Mouse (Mus musculus) neural tube, embryonic 13.5 days (tissue): Measurements from ENCODE around the gene Cdhr4. TPM values are rescaled to one million over a fixed set of nuclear protein-coding genes. Genes with fewer than 3 reads are reported as not detected.
A peak's percentile ranks its signal among the peaks of the same experiment; 100 is the strongest.

Experiments used
- ATAC-seq: fragments of 200-750 bp; cut with Nextera tagmentation; 2 replicates; pipeline ENCODE4 v1.8.0; 2017; ENCODE audit warnings: low read depth, mild to moderate bottlenecking, moderate TSS enrichment, moderate library complexity
- H3K27ac ChIP-seq: fragments of 300-500 bp; sonication (generic); replicated peaks from 2 replicates; pipeline ENCODE4 v1.5.1; 2015; ENCODE audit warnings: moderate library complexity, mild to moderate bottlenecking, inconsistent platforms
- H3K27me3 ChIP-seq: fragments of 300-500 bp; sonication (generic); 2 replicates; pipeline ENCODE4 v1.6.1; 2015; ENCODE audit warnings: mild to moderate bottlenecking, inconsistent platforms
- H3K36me3 ChIP-seq: fragments of 300-500 bp; sonication (generic); 2 replicates; pipeline ENCODE4 v1.6.1; 2015; ENCODE audit warnings: mild to moderate bottlenecking, inconsistent platforms
- H3K4me1 ChIP-seq: fragments of 300-500 bp; sonication (generic); replicated peaks from 2 replicates; pipeline ENCODE4 v1.6.1; 2015; ENCODE audit warnings: inconsistent platforms
- H3K4me2 ChIP-seq: fragments of 300-500 bp; sonication (generic); 2 replicates; pipeline ENCODE4 v1.6.1; 2015; ENCODE audit warnings: inconsistent platforms, mild to moderate bottlenecking, moderate library complexity
- H3K4me3 ChIP-seq: fragments of 300-500 bp; sonication (generic); 2 replicates; pipeline ENCODE4 v1.5.1; 2015; ENCODE audit warnings: mild to moderate bottlenecking, inconsistent platforms
- H3K9ac ChIP-seq: fragments of 300-500 bp; sonication (generic); 2 replicates; pipeline ENCODE4 v1.6.1; 2015; ENCODE audit warnings: moderate library complexity, mild to moderate bottlenecking, inconsistent platforms
- H3K9me3 ChIP-seq: fragments of 300-500 bp; sonication (generic); 2 replicates; pipeline ENCODE4 v1.6.1; 2016; ENCODE audit warnings: inconsistent platforms
- WGBS: fragments of 180-500 bp; shearing (Covaris S2); methylation state at CpG from one replicate; pipeline ENCODE4 v1.1.7; 2015; 5-methylcytosine and 5-hydroxymethylcytosine counted together
- polyA plus RNA-seq: library from polyadenylated mRNA; unstranded; fragments of >200 nt; fragmentation: Nextera tagmentation; extraction: Ambion mirVana; gene quantifications from 2 replicates; pipeline ENCODE4 v1.2.1, GENCODE M21; 2015

The Cdhr4 gene
- polyA plus RNA-seq, 1 experiment from 2014 or later, result 2.6 TPM

GRCm38 (mm10) chr9:108032126-108032525 lies 39.8 kb downstream of the Cdhr4 start:
- Histone ChIP-seq H3K27ac (no peak overlapping the region), H3K9me3 (no peaks in the 10 kb centered on the region), H3K27me3 (no peaks in the 10 kb centered on the region), H3K4me1 (no peaks in the 10 kb centered on the region), H3K9ac (no peak overlapping the region), H3K4me3 (no peak overlapping the region), H3K4me2 (no peak overlapping the region), H3K36me3 (peaks cover 63% of the 10 kb centered on the region)
- WGBS, result 90% methylated on average over 5 of the region's 5 CpGs
- no peak for ATAC-seq

GRCm38 (mm10) chr9:108035331-108036156 lies 43.2 kb downstream of the Cdhr4 start:
- no peaks in the 10 kb centered on the region for H3K9me3 ChIP-seq
- H3K27ac ChIP-seq, result no peak overlapping the region
- H3K36me3 ChIP-seq, result peaks cover 62% of the 10 kb centered on the region
- H3K4me3 ChIP-seq, result no peak overlapping the region
- ATAC-seq, result no peak
- no peak overlapping the region for H3K9ac ChIP-seq
- 92% methylated on average over 2 of the region's 2 CpGs for WGBS
- no peak overlapping the region for H3K4me2 ChIP-seq
- no peaks in the 10 kb centered on the region for H3K4me1 ChIP-seq
- H3K27me3 ChIP-seq, result no peaks in the 10 kb centered on the region

- Histone ChIP-seq H3K36me3 (peaks cover 71% of the 10 kb centered on the region), H3K4me1 (peaks cover 20% of the 10 kb centered on the region), H3K4me2 (no peak overlapping the region), H3K27me3 (no peaks in the 10 kb centered on the region), H3K27ac (no peak overlapping the region), H3K9ac (no peak overlapping the region), H3K9me3 (no peaks in the 10 kb centered on the region), H3K4me3 (no peak overlapping the region)
- ATAC-seq, result no peak
- WGBS, result 97% methylated on average over 8 of the region's 8 CpGs
Observed at GRCm38 (mm10) chr9:108044751-108045492, 52.6 kb downstream of the Cdhr4 start.

GRCm38 (mm10) chr9:108046582-108046981 lies 54.3 kb downstream of the Cdhr4 start:
- Histone ChIP-seq H3K36me3 (peaks cover 69% of the 10 kb centered on the region), H3K9me3 (no peaks in the 10 kb centered on the region), H3K9ac (no peak overlapping the region), H3K4me1 (peaks cover 27% of the 10 kb centered on the region), H3K27me3 (no peaks in the 10 kb centered on the region), H3K27ac (no peak overlapping the region), H3K4me2 (no peak overlapping the region), H3K4me3 (no peak overlapping the region)
- 88% methylated on average over 4 of the region's 4 CpGs for WGBS
- no peak for ATAC-seq

- 49% methylated on average over 17 of the region's 17 CpGs for WGBS
- ATAC-seq, result no peak
- Histone ChIP-seq H3K27ac (peak overlapping the region; percentile 80), H3K36me3 (peaks cover 65% of the 10 kb centered on the region), H3K4me1 (peaks cover 34% of the 10 kb centered on the region), H3K9me3 (no peaks in the 10 kb centered on the region), H3K27me3 (no peaks in the 10 kb centered on the region), H3K4me2 (peak overlapping the region; percentile 96), H3K9ac (peak overlapping the region; percentile 66), H3K4me3 (peak overlapping the region; percentile 79)
Observed at GRCm38 (mm10) chr9:108047601-108048565, 55.6 kb downstream of the Cdhr4 start.

GRCm38 (mm10) chr9:108048566-108048955 lies 56.3 kb downstream of the Cdhr4 start:
- Histone ChIP-seq H3K27me3 (no peaks in the 10 kb centered on the region), H3K4me3 (peak overlapping the region; percentile 79), H3K9ac (peak overlapping the region; percentile 66), H3K27ac (peak overlapping the region; percentile 80), H3K4me1 (peaks cover 39% of the 10 kb centered on the region), H3K9me3 (no peaks in the 10 kb centered on the region), H3K36me3 (peaks cover 58% of the 10 kb centered on the region), H3K4me2 (peak overlapping the region; percentile 96)
- peak; percentile 54 for ATAC-seq
- 2% methylated on average over 19 of the region's 19 CpGs for WGBS

GRCm38 (mm10) chr9:108049016-108049455 lies 56.7 kb downstream of the Cdhr4 start, which contains the start of gene Gmppb:
Gene Gmppb (plus strand): TSS chr9:108049242.
- no peaks in the 10 kb centered on the region for H3K27me3 ChIP-seq
- H3K27ac ChIP-seq, result peak within 1 kb of the TSS; percentile 84
- H3K4me3 ChIP-seq, result peak within 1 kb of the TSS; percentile 79
- H3K4me1 ChIP-seq, result peaks cover 39% of the 10 kb centered on the region
- 0% methylated on average over 34 of the region's 39 CpGs for WGBS
- H3K9me3 ChIP-seq, result no peaks in the 10 kb centered on the region
- H3K9ac ChIP-seq, result peak within 1 kb of the TSS; percentile 82
- peak within 1 kb of the TSS; percentile 96 for H3K4me2 ChIP-seq
- peaks cover 61% of the 10 kb centered on the region for H3K36me3 ChIP-seq
- ATAC-seq, result peak; percentile 94

Other genes starting within 250 kb of the Cdhr4 start
- gene Rbm5, start 221.5 kb upstream of the Cdhr4 start, polyA plus RNA-seq, result 252 and 279 TPM in 2 replicates
- gene Rbm6, start 119.3 kb upstream of the Cdhr4 start, polyA plus RNA-seq, result 103 and 114 TPM in 2 replicates
- 25.6 and 26.6 TPM in 2 replicates for gene Mon1a, start 104.3 kb upstream of the Cdhr4 start, polyA plus RNA-seq
- 2.9 and 3.4 TPM in 2 replicates for gene Mst1r, start 85.6 kb upstream of the Cdhr4 start, polyA plus RNA-seq
- not detected in 2 replicates for gene Actl11, start 64.0 kb upstream of the Cdhr4 start, polyA plus RNA-seq
- gene Camkv, start 56.8 kb upstream of the Cdhr4 start, polyA plus RNA-seq, result 11.4 and 12.8 TPM in 2 replicates
- 6.7 and 8.7 TPM in 2 replicates for gene Traip, start 42.4 kb upstream of the Cdhr4 start, polyA plus RNA-seq
- 7.6 and 9.3 TPM in 2 replicates for gene Uba7, start 17.0 kb upstream of the Cdhr4 start, polyA plus RNA-seq
- 2.0 and 2.2 TPM in 2 replicates for gene Gm20661, start 9.4 kb upstream of the Cdhr4 start, polyA plus RNA-seq
- 28.8 and 30.7 TPM in 2 replicates for gene Inka1, start 6.6 kb upstream of the Cdhr4 start, polyA plus RNA-seq
- gene Gm20662, start 3.9 kb downstream of the Cdhr4 start, polyA plus RNA-seq, result 1.4 TPM in 1 of 2 replicates, not detected in the other
- 94.1 and 94.9 TPM in 2 replicates for gene Ip6k1, start 10.0 kb downstream of the Cdhr4 start, polyA plus RNA-seq
- gene Gmppb, start 56.7 kb downstream of the Cdhr4 start, polyA plus RNA-seq, result 21.9 and 25.3 TPM in 2 replicates
- 2.8 and 3.0 TPM in 2 replicates for gene Amigo3, start 60.7 kb downstream of the Cdhr4 start, polyA plus RNA-seq
- gene Mst1, start 87.9 kb downstream of the Cdhr4 start, polyA plus RNA-seq, result 0.18 TPM in 1 of 2 replicates, not detected in the other
- gene Rnf123, start 90.8 kb downstream of the Cdhr4 start, polyA plus RNA-seq, result 43.8 and 44.0 TPM in 2 replicates
- 48.6 and 64.1 TPM in 2 replicates for gene Apeh, start 102.1 kb downstream of the Cdhr4 start, polyA plus RNA-seq
- 6.9 and 7.0 TPM in 2 replicates for gene Bsn, start 197.9 kb downstream of the Cdhr4 start, polyA plus RNA-seq